Mouse (Mus musculus) megakaryocyte, embryonic 14.5 days (primary cell): Measurements from ENCODE around the gene Steap1.

ENCODE experiments used
- FLI1 ChIP-seq: IDR thresholded peaks from 2 replicates; pipeline ENCODE4 v1.6.1; 2012; ENCODE audit warnings: low read length, inconsistent platforms, mixed read lengths
- GATA1 ChIP-seq: IDR thresholded peaks from 3 replicates; pipeline ENCODE4 v1.6.1; 2012; ENCODE audit warnings: mixed read lengths, low read length, inconsistent platforms, borderline replicate concordance

DNA sequence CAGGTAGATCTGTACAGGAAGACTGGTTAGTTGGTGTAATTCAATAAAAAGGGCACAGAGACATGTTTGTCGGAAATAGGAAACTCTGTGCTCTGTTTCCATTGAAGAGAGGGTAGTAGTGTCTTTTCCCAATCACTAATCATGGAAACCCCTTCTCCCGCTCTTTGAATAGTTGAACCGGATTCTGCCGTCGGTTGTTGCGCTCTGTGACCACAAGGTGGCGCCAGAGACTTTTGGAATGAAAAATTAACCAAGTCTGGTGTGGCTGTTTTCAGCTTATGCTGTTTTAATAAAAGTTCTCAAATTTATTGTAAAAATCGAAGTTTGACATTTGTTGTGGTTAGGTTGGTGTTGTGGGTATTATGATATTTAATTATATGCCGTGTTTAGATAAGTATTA lies 5.9 kb upstream of the Steap1 start:
- TF ChIP-seq GATA1, result no peak
- no peak for TF ChIP-seq FLI1
